Mouse (Mus musculus) hematopoietic stem cell, adult 5-6 weeks (primary cell): ENCODE results near the gene Fndc5. TPM values are rescaled to one million over a fixed set of nuclear protein-coding genes. Genes with fewer than 3 reads are reported as not detected.

Experiments used
- ATAC-seq, 2 experiments: fragments of 125-278 bp in 1 of 2; replicated peaks in 1 of 2; 2 replicates each; pipeline ENCODE4 v1.8.0; 2016 to 2017; ENCODE audit warnings: inconsistent platforms in 2 of 2, mild to moderate bottlenecking in 2 of 2, moderate number of reproducible peaks in 2 of 2, low read depth in 1 of 2, moderate TSS enrichment in 1 of 2; ENCODE audit not compliant: low FRiP score in 2 of 2, poor library complexity in 2 of 2, severe bottlenecking in 2 of 2, insufficient read depth in 1 of 2, low TSS enrichment in 1 of 2
- total RNA-seq: library from RNA; stranded (forward); fragments of 172-1452, 232-1000 nt; gene quantifications from 2 replicates; pipeline ENCODE4 v1.2.3, GENCODE M21; 2017

Gene Fndc5
- total RNA-seq, 1 experiment from 2014 or later = 0.25 TPM

DNA sequence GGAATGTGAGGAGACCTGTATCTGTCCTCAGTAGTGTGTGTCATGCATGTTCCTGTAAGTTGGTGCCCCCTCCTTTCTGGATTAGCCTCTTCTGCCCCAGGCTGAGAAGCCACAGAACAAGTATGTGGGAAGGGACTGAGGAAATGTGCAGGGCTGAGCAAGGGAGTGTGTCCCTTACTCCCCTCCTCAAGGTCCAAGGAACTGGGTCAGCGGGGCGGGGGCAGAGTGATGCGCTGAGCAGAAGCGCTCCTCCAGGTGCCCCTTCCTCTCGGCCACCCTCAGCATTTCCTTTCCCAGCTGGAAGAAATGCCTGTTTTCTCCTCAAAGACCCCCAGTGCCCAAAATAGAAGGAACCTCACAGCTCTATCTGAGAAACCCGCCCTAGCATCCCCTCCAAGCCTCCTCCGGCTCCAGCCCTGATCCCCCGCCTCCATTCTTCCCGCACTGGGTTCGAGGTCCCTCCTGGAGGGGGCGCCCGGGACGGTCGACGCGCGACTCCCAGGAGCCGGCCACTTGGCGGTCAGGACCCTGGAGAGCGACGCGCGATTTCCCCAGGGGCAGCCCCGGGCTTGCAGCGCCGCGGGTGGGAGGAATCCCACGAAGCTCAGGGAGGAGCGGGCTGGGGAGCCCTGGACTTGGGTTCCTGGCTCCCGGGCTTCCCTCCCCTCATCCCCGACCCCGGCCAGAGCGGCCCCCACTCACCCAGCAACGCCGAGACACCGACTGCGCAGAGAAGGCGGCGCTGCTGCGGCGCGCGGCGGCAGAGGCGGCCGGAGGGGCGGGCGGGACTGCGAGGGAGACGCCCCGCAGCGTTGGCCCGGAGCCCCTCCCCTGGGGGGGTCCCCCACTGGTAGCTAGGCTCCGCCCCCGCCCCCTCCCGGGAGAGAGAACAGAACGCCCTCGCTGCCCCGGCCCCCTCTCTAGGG is 16.0 kb upstream of the Fndc5 start:
- peak; percentile 56 to 69; a peak in 2 of 4 replicates for ATAC-seq

DNA sequence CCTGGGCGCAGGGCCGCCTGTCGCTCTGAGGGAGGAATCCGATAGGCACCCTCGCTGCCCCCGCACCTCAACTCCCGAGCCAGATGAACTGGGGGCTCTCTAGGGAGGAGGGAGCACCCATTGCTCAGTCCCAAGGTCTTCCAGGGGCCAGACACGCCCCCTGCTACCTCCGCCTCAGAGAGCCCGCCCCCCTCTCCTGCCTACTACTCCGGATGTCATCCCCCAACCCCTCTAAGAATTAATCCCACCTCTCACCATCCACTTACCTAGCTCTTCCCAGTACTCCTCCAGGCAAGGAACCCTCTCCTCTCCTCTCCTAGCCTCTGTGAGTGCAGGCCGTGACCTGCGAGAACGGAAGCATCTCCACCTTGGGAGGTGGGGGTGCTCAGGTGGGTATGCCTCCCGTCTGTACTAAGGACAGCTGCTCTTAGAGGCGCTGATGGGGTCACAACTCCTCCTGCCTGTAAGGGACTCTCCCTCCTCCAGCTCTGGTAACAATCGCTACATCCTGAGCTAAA is 15.2 kb upstream of the Fndc5 start, which contains the start of gene Hpca:
Hpca (minus strand) TSS at position 468 of the 518 bp plus-strand sequence.
- ATAC-seq = no peak

DNA sequence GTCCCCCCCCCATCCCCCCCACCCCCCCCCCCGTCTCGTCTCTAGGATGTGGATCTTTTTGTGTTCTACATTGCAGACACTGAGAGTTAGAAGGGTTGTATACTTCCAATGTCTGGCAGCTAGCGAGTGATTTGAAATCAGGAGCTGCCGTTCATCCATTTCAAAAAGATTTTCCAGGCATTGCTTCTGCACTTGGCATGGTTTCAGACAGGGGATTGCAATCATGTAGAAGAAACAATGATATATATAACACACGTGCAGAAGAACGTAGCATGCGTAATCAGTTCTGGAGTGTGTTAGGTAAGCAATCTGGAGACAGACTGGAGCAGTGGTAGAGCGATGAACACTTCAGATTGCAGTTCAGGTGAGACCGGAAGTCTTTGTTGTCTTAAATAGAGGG is 14.7 kb upstream of the Fndc5 start:
- ATAC-seq = no peak

DNA sequence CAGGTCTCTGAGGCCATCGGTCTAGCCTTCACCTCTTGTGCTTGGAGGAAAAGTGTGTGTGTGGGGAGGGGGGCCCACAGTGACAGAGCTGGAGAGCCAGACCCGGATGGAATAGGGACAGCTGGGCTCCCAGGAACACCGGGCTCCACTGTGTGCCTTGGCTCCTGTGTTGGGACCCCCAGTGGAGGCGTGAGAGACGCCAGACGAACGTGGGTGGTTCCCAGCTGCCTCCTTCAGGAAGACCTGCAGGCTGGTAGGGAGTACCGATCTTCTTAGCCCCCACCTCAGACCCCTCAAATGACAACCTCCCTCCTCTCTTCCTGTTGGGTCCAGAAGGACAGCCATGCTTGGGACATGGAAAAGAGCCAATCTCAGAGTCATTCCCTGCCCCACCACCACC is 14.1 kb upstream of the Fndc5 start:
- ATAC-seq = no peak

DNA sequence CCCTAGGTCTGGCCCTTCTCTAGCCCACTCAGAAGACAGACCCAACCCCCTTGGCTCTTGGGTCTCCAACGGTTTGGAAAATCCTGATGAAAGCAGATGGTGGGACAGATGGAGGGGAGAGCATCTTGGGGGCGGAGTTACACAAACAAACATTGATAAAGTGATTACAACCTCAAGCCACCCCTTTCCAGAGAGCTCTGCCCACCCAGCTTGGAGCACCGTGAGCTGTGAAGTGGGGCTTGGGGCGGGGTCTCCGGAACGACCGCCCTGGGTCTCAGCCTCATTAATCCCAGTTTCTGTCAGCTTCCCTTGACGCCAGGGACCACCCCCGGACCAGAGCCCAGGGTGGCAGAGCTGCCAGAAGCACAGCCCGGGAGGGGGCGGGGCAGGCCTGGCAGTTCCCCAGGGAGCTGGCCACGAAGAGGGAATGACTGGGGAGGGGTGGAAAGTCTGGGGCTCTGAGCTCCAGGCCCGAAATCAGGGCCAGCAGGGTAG is 12.1 kb upstream of the Fndc5 start:
- no peak for ATAC-seq

DNA sequence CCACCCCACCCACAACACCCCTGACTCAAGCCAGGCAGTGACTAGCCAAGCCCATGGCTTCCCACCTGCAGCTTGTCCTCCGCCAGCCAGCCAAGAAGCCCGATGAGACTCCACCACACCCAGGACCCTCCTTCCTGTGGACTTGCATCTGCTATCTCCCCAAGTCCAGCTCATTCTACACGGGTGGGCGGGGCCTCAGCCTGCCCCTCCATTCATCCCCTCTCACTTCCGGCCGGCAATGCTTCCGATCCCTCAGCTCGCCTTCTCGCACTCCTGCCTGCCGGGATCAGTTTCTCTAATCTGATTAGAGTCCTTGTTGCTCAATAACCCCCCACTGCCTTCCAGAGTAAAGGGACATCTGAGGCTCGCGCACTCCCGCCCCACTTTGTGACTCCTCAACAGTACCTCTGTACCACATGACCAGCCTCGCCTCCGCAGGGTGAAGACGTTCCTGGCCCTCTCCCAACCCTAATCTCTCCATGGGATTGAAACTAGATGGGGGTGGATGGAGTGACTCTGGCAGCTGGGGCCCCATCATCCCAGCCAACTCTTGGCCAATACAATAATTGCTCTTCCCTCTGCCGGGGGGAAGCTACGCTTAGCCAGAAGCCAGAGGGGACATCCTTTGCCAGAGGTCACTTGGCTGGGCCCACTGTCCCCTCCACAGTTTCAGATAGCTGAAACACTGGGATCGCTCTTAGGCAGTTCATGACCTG is 10.9 kb upstream of the Fndc5 start:
- ATAC-seq = no peak

DNA sequence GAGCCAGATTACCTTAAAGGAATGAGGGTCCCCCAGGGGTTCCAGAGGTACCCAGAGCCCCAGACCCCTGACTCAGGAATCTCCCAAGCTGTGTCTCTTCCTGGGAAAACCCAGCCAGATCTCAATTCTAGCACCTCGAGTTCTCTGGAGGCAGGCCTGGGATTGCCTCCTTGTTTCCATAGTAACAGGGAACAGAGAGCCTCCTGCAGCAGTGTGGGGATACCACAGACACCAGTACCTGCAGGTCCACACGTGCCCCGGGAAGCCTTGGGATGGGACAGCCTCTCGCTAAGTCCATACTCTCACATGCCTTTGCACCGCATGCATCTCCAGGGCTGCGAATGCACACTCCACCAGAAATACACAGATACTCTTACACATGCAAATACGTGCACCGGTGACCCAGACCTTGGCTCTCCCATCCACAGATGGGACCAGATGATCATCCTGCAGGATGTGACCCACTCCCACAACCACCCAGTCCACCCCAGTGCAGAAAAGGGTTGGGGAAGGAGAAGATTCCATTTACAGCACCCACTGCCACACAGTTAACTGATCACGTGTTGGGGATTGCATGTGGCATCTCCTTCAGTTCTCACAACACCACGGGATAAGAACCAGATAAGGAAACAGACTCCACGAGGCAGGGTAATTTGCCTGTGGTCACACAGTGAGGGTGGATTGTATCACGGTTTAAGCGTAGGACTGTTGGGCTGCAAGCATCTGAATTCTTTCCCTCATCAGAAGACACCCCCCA is 8.0 kb upstream of the Fndc5 start:
- ATAC-seq = no peak

DNA sequence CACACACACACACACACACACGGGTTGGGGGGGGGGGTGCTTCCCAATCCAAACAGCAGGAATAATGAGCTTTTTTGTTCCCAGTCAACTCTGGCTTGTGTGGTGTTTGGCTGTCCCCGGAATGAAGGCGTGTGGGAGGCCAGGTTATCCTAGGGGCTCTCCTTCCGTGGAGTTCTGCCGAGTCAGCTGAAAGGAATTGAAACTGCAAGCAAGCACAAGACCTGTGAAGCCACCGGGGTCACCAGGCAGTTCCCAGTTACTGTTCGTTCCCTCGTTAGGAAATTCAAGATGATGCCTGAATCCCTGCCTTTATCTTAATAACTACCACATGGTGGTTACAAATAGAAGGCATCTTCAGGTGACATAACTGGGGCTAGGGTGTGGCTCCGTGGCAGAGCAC is 7.4 kb upstream of the Fndc5 start:
- no peak for ATAC-seq

DNA sequence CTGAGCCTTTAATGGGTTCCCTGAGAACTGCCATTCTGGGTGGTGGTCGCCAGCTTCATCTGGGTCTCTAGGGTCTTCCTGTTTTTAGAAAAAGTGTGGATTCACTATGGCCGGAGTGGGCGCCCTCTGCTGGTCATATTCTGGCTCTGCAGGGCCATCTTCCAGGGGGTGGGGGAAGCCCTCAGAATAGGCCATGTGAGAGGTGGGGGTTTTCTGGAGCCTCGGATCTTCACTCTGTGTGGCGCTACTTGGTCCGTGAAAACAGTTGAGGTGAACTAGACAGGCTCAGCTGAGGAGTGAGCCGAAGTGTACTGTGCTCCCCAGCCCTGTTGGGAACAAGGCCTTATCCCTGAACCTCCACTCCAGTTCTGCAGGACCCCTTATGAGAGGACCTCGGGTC is 6.7 kb upstream of the Fndc5 start:
- ATAC-seq = peak in 1 of 2 experiments; percentile 50; a peak in 1 of 4 replicates

DNA sequence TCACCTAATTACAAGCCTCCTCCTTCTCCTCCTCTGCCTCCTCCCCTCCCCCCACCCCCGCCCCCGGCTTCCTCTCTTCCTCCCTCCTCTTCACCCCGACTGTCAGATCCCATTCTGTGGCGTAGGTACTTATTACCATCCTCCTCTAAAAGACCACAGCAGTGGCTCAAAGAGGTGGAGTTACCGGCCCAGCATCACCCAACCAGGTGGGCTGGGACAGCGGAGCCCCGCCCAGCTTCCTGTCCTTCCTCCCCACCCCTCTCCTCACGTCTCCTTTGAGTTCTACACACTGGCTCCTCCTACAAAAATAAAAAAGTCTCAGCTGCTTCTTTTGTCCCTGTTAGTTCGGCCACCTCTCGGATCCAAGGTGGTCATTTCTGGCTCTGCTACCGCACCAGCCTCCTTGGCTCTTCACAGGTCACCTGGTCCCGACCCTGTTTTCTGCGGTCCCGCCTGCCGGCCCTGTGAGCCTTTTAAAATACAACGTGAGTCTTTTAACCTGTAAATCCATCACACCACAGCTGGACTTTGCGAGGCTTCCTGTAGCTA is 6.0 kb upstream of the Fndc5 start:
- ATAC-seq = peak; percentile 59 to 60; a peak in 3 of 4 replicates

DNA sequence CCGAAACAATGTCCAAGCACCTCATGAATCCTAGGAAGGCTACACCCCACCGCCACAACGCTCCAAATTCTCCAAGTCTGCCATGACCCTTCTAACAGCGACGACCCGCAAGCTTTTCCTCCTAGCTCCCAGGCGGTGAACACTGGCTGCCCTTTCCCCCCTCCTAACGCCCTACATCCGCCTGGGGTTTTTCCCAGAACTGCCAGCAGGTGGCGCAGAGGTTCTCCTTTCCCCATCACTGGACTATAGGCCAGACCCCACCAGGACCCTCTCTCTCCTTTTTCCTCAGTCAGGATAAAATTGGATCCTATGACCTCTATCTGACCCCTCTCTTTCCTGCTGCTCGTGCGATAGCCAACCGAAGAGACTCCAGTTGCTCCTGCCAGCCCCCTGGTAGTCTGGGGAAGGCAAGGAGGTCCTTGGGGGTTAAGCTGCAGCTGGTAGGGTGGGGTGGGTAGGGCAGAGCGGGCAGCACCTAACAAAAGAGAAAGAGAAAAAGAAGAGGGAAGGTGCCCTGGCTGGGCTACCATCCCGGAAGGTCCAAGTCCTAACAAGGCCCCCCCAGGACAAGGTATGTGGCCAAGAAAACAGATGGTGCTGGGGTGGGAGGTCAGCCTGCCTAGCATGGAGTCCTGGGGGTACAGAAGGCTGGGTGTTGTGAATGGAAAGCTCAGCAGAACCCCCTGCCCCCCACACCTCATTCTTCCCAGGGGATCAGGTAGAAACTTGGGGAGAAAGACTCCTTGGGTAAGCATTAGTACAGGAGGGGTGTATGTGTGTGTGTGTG is 1.8 kb upstream of the Fndc5 start:
- peak in 1 of 2 experiments; percentile 49; a peak in 1 of 4 replicates for ATAC-seq

DNA sequence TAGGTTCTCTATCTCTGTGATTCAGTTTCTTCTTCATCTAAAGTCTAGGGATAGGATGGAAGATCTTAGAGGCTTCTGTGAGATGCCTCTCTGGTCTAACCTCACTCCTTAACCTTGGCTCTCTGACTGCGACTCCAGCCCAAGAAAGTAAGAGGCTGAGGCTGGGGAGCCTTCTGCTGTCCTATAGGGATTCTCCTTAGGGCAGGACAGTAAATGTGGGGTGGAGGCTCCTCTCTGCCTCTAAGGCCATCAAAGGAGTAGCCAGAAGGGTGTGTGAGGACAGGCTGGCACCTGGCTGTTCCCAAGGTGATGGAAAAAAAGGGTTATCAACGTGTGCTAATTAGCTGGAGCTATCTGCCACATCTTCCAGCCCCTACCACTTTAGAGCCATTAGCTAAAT is 1.2 kb upstream of the Fndc5 start:
- no peak for ATAC-seq

DNA sequence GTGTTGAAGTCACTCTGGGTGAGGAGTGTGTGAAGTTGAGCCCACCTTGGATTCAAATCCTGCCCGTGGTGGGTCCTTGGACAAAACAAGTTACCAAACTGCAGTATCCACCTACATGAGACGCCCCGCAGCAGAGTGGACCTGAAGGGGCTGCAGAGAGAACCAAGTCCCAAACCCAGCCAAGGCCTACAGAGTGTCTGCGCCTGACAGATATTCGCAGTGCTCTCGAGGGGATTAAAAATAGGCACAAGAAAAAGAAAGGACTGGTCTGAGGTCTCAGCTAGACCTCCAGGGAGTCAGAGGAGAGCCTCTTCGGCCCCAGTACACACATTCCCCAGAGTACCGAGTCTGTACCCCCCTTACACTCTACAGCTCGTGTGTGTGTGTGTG is 615 bp upstream of the Fndc5 start:
- ATAC-seq = no peak

DNA sequence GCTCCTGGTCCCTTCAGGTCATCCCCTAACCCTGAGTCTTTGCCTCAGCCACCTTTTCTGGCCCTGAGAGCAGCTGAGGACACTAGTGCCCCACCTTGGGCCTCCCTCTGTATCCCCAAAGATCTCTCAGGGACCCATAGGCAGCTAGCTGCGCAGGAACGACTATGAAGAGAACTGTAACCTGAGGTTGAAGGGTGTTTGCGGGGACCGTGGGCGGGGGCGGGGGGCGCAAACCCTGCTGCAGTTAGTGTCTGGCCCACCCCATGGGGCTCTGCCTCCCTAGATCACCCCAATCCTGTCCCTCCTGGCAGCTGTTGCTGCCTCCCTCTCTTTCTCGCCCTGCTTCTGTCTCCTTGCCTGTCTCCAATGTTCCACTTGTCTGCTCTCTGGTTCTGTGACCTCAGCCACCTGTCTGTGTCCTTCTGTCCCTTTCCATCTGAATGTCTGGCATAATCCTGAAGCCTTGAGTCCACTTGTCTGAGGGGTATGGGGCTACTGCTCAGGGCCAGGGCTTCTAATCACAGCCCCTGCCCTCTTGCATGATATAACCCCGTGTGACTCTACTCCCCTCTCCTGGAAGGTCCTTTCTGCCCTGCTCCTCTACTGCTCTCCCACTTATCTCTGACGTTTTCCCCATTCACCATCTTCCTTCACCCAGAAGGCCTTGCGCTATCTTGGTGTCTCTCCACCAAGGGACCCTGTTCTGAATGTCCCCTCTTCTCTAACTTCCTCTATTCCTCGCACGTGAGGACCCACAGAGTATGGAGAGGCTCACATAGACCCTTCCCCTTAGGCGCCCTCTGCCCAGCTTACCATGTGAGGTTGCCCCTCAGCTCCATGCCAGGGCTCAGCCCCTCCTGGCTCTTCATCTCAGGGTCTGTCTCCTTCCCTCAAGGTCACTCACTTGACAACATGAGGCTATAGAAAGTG is 858 bp downstream of the Fndc5 start:
- no peak for ATAC-seq

DNA sequence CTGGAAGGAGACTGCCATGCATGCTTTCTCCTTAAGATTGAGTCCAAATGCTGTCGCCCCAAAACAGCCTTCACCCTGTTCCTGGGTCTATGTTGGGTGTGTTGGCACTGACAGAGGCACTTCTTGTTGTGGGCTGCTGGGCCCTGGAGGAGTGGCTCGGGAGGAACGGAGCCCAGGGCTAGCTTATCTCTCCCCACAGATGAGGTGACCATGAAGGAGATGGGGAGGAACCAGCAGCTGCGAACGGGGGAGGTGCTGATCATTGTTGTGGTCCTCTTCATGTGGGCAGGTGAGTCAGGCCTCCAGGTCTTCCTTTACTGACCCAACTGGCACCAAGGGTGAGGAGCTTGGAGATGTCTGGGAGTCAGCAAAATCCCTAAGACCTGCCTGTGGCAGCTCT is 2.8 kb downstream of the Fndc5 start:
- ATAC-seq = no peak
